Mouse (Mus musculus) bone marrow macrophage, adult 2 months (primary cell): ENCODE measurements around the gene Csrnp1.

ENCODE experiments used
- CTCF ChIP-seq: IDR thresholded peaks from 2 replicates; pipeline ENCODE4 v1.5.1; 2012; ENCODE audit warnings: low read depth, mild to moderate bottlenecking, low read length, moderate library complexity
- POLR2A ChIP-seq: IDR thresholded peaks from 2 replicates; pipeline ENCODE4 v1.6.1; 2012; ENCODE audit warnings: mild to moderate bottlenecking, low read depth, low read length, borderline replicate concordance

DNA sequence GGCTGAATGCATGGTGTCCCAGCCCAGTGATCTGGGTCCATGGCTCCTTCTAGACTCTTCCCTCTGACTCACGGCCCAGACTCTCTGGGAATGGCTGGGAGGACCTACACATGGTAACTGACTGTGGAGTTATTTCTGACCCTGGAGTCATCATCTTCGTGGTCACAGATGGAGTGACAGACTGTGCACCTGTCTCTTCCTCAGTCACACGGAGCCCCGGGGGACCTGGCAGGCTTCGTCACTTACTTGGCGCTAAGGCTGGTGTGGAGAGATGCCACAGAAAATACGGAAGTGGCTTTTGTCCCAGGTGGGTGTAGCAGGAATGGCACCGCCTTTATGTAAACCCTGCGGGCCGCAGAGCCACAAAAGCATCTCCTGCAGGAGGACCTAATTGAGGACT lies 39.7 kb upstream of the Csrnp1 start:
- TF ChIP-seq CTCF (no peak), POLR2A (no peak)
